Mouse (Mus musculus): ENCODE results near the gene Apol7a. TPM values are rescaled to one million over a fixed set of nuclear protein-coding genes. Genes with fewer than 3 reads are reported as not detected.
"Not testable (repeated sequence)": the region's sequence is repeated elsewhere in the genome, so short reads cannot be mapped to it uniquely, and the experiment has no call there.

Gene Apol7a
- polyA plus RNA-seq, 1 experiment from 2014 or later = 0.15 TPM

GRCm38 (mm10) chr15:77397450-77398132 is 1.3 kb downstream of the Apol7a start:
- Histone ChIP-seq H3K4me1 (replicated peaks) (peaks cover 11% of the 10 kb centered on the region), H3K27ac (peak overlapping the region; percentile 68)
- H3K36me3 ChIP-seq; H3K4me2 ChIP-seq; H3K9ac ChIP-seq; H3K4me3 ChIP-seq; H3K9me3 ChIP-seq (replicated peaks); H3K27me3 ChIP-seq: not testable (repeated sequence)
- WGBS = 26% methylated on average over 11 of the region's 11 CpGs
- peak; percentile 86 for ATAC-seq (replicated peaks; ENCODE audit: insufficient number of reproducible peaks, insufficient read depth, low FRiP score, low read depth)

GRCm38 (mm10) chr15:77393832-77394231 is 5.1 kb downstream of the Apol7a start:
- H3K27me3 ChIP-seq; H3K36me3 ChIP-seq; H3K4me2 ChIP-seq; H3K27ac ChIP-seq; H3K9ac ChIP-seq; ATAC-seq (replicated peaks; ENCODE audit: insufficient number of reproducible peaks, insufficient read depth, low FRiP score, low read depth); H3K4me3 ChIP-seq; H3K9me3 ChIP-seq (replicated peaks): not testable (repeated sequence)
- WGBS = 54% methylated on average over 3 of the region's 3 CpGs
- peaks cover 11% of the 10 kb centered on the region for H3K4me1 ChIP-seq (replicated peaks)

- Histone ChIP-seq H3K9me3 (replicated peaks) (no peaks in the 10 kb centered on the region), H3K27ac (no peak overlapping the region), H3K4me2 (no peak overlapping the region), H3K36me3 (no peaks in the 10 kb centered on the region), H3K4me1 (replicated peaks) (no peaks in the 10 kb centered on the region), H3K9ac (no peak overlapping the region), H3K27me3 (peaks cover 5% of the 10 kb centered on the region; the same call in 1 of the 2 replicates), H3K4me3 (no peak overlapping the region)
- 82% methylated on average over 2 of the region's 2 CpGs for WGBS
- no peak for ATAC-seq (replicated peaks; ENCODE audit: insufficient number of reproducible peaks, insufficient read depth, low FRiP score, low read depth)
These were observed 11.4 kb downstream of the Apol7a start for GRCm38 (mm10) chr15:77387462-77387861.

- Histone ChIP-seq H3K27ac (no peak overlapping the region), H3K9me3 (replicated peaks) (no peaks in the 10 kb centered on the region), H3K9ac (no peak overlapping the region), H3K4me3 (no peak overlapping the region), H3K4me1 (replicated peaks) (no peaks in the 10 kb centered on the region), H3K4me2 (no peak overlapping the region), H3K27me3 (peaks cover 5% of the 10 kb centered on the region; the same call in 1 of the 2 replicates), H3K36me3 (no peaks in the 10 kb centered on the region)
- 82% methylated on average over 7 of the region's 7 CpGs for WGBS
- ATAC-seq (replicated peaks; ENCODE audit: insufficient number of reproducible peaks, insufficient read depth, low FRiP score, low read depth) = no peak
These were observed 14.4 kb downstream of the Apol7a start for GRCm38 (mm10) chr15:77384340-77385030.

GRCm38 (mm10) chr15:77382880-77383279 is 16.0 kb downstream of the Apol7a start:
- Histone ChIP-seq H3K4me3 (no peak overlapping the region), H3K9ac (no peak overlapping the region), H3K9me3 (replicated peaks) (no peaks in the 10 kb centered on the region), H3K4me1 (replicated peaks) (no peaks in the 10 kb centered on the region), H3K36me3 (no peaks in the 10 kb centered on the region), H3K27ac (no peak overlapping the region), H3K4me2 (no peak overlapping the region), H3K27me3 (peaks cover 5% of the 10 kb centered on the region; the same call in 1 of the 2 replicates)
- 0 out of 2 replicates have a peak, but pooled peaks have one; percentile 27 for ATAC-seq (replicated peaks; ENCODE audit: insufficient number of reproducible peaks, insufficient read depth, low FRiP score, low read depth)
- WGBS = 56% methylated on average over 1 of the region's 1 CpGs

DNA sequence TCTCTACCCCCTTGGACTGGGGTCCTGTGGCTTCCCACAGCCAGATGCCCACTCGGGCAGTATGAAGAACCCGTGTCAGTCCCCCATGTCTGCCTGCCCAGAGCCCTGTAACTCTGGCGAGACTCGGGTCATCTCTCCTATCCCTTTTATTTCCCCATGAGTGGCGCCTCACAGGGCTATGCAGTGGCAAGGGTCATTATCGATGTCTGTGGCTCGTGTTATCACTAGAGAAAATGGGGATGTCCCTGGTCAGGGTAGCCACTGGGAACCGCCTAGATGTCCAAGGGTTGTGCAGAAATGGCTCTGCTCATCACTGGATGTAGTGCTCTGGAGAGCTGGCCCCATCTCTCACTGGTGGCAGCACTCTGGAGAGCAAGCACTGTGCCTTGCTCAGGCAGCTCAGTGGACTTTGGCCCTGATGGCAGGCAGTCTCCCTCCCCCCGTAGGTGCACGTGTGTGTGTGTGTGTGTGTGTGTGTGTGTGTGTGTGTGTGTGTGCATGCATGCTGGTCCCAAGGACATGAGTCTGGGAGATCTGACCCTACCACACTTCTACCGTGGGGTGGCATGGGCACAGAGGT is 16.5 kb downstream of the Apol7a start:
- Histone ChIP-seq H3K4me3 (no peak overlapping the region), H3K4me1 (replicated peaks) (no peaks in the 10 kb centered on the region), H3K9ac (no peak overlapping the region), H3K4me2 (no peak overlapping the region), H3K27me3 (peaks cover 3% of the 10 kb centered on the region; the same call in 1 of the 2 replicates), H3K9me3 (replicated peaks) (no peaks in the 10 kb centered on the region), H3K27ac (no peak overlapping the region), H3K36me3 (no peaks in the 10 kb centered on the region)
- ATAC-seq (replicated peaks; ENCODE audit: insufficient number of reproducible peaks, insufficient read depth, low FRiP score, low read depth) = no peak
- 83% methylated on average over 11 of the region's 11 CpGs for WGBS

GRCm38 (mm10) chr15:77381481-77381880 is 17.4 kb downstream of the Apol7a start:
- no peak overlapping the region for H3K9ac ChIP-seq
- no peak for ATAC-seq (replicated peaks; ENCODE audit: insufficient number of reproducible peaks, insufficient read depth, low FRiP score, low read depth)
- WGBS = 74% methylated on average over 6 of the region's 6 CpGs
- no peaks in the 10 kb centered on the region for H3K9me3 ChIP-seq (replicated peaks)
- H3K36me3 ChIP-seq = no peaks in the 10 kb centered on the region
- no peaks in the 10 kb centered on the region for H3K27me3 ChIP-seq
- no peak overlapping the region for H3K4me2 ChIP-seq
- no peak overlapping the region for H3K4me3 ChIP-seq
- H3K4me1 ChIP-seq (replicated peaks) = no peaks in the 10 kb centered on the region
- no peak overlapping the region for H3K27ac ChIP-seq

GRCm38 (mm10) chr15:77379921-77380320 is 19.0 kb downstream of the Apol7a start:
- Histone ChIP-seq H3K36me3 (no peaks in the 10 kb centered on the region), H3K27me3 (no peaks in the 10 kb centered on the region), H3K9me3 (replicated peaks) (no peaks in the 10 kb centered on the region), H3K27ac (no peak overlapping the region), H3K4me3 (no peak overlapping the region), H3K4me2 (no peak overlapping the region), H3K4me1 (replicated peaks) (no peaks in the 10 kb centered on the region), H3K9ac (no peak overlapping the region)
- ATAC-seq (replicated peaks; ENCODE audit: insufficient number of reproducible peaks, insufficient read depth, low FRiP score, low read depth) = no peak
- WGBS = 40% methylated on average over 4 of the region's 4 CpGs

GRCm38 (mm10) chr15:77377419-77377818 is 21.5 kb downstream of the Apol7a start:
- Histone ChIP-seq H3K4me2 (no peak overlapping the region), H3K4me3 (no peak overlapping the region), H3K9ac (no peak overlapping the region), H3K27me3 (no peaks in the 10 kb centered on the region), H3K27ac (no peak overlapping the region), H3K9me3 (replicated peaks) (no peaks in the 10 kb centered on the region), H3K36me3 (no peaks in the 10 kb centered on the region), H3K4me1 (replicated peaks) (no peaks in the 10 kb centered on the region)
- ATAC-seq (replicated peaks; ENCODE audit: insufficient number of reproducible peaks, insufficient read depth, low FRiP score, low read depth) = no peak
- WGBS = 82% methylated on average over 4 of the region's 4 CpGs

DNA sequence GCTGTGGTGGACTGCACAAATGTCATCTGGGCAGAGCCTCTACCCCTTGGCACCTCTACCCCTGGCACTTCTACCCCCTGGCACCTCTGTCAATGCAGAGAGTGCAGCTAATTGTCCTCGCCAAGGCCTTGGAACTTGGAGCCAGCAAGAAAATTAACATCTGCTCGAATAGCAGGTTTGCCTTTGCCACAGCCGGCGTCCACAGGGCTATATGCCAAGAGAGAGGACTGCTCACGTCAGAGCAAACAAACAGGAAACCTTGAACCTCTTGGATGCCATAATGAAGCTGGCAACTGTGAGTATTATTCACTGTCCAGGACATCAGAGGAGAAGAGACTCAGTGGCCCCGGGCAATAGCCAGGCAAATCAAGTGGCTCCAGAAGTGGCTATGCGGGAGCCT is 22.0 kb downstream of the Apol7a start:
- H3K9me3 ChIP-seq (replicated peaks) = no peaks in the 10 kb centered on the region
- ATAC-seq (replicated peaks; ENCODE audit: insufficient number of reproducible peaks, insufficient read depth, low FRiP score, low read depth) = no peak
- H3K4me3 ChIP-seq = no peak overlapping the region
- WGBS = 75% methylated on average over 7 of the region's 7 CpGs
- H3K36me3 ChIP-seq = no peaks in the 10 kb centered on the region
- H3K4me2 ChIP-seq = no peak overlapping the region
- no peak overlapping the region for H3K9ac ChIP-seq
- H3K27ac ChIP-seq = no peak overlapping the region
- H3K27me3 ChIP-seq = no peaks in the 10 kb centered on the region
- no peaks in the 10 kb centered on the region for H3K4me1 ChIP-seq (replicated peaks)

DNA sequence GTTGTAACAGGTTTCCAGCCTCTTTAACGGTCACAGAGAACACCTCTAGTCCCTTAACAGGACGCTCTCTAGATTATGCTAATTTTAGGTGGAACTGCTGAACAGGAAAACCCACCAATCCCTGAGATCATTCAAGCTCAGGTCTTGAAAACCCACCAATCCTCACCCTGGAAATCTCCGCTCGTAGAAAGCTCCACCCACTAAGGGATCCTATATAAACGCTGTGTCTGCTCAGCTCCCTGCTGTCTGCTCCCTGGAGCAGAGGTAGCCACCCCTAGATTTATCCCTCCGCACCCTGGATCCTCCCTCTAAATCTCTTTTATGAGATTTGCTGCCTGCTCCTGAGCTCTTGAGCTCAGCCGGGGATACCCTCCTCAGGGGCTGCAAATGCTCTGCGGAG is 28.3 kb downstream of the Apol7a start:
- Histone ChIP-seq H3K27me3 (no peaks in the 10 kb centered on the region), H3K9ac (no peak overlapping the region), H3K9me3 (replicated peaks) (no peaks in the 10 kb centered on the region), H3K36me3 (no peaks in the 10 kb centered on the region), H3K4me2 (no peak overlapping the region), H3K4me1 (replicated peaks) (peaks cover 31% of the 10 kb centered on the region), H3K4me3 (no peak overlapping the region), H3K27ac (no peak overlapping the region)
- 84% methylated on average over 8 of the region's 8 CpGs for WGBS
- no peak for ATAC-seq (replicated peaks; ENCODE audit: insufficient number of reproducible peaks, insufficient read depth, low FRiP score, low read depth)
